Mouse (Mus musculus) bone marrow macrophage, adult 2 months (primary cell): ENCODE results near the gene Elfn2.

Source experiments
- CTCF ChIP-seq: IDR thresholded peaks from 2 replicates; pipeline ENCODE4 v1.5.1; 2012; ENCODE audit warnings: low read depth, mild to moderate bottlenecking, low read length, moderate library complexity
- POLR2A ChIP-seq: IDR thresholded peaks from 2 replicates; pipeline ENCODE4 v1.6.1; 2012; ENCODE audit warnings: mild to moderate bottlenecking, low read depth, low read length, borderline replicate concordance

- TF ChIP-seq POLR2A: no peak
- no peak for TF ChIP-seq CTCF
Observed at GRCm38 (mm10) chr15:78669221-78669871, 49.2 kb downstream of the Elfn2 start.
